Mouse (Mus musculus): ENCODE measurements around the gene Smim6. TPM values are rescaled to one million over a fixed set of nuclear protein-coding genes. Genes with fewer than 3 reads are reported as not detected.

Gene Smim6
- total and polyA plus RNA-seq, 3 experiments: not detected

- DNase-seq: no peak
These were observed 11.1 kb upstream of the Smim6 start for GRCm38 (mm10) chr11:115900561-115901337.

DNA sequence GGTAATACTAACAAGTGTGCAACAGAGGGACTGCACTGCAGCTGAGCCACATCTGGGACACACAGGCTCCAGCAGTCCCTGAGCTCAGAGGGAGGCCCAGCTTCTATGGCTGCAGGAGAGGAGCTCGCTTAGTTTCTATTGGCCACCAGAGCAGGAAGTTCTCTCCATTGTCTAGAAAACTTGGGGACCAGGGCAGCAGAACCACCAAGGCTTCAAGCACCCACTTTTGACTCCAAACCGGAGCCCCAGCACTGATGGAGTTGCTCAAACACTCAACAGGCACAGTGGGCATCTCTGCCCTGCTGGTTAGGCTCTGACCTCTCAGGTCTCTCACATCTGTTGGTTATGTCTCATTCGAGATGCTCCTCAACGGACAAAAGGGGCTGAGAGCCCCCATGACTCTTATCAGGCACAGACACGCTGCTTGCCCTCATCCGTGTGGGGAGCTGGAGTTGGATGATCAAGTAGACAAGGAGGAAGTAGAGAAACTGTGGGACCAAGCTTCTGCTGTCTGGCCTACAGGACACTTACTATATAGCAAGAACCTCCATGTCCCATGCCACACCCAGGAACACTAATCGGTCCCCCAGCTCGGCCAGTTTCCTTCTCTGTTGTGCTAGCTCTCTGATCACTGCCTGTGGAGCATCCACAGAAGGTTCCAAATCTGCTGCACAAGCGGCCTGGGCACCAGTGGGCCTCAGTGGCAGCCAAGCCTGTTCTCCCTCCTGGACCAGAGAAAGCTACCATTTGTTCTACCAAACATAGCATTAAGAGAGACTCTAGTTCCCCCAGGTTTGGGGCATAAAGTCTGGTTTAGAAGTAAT, 10.3 kb upstream of the Smim6 start:
- no peak for DNase-seq

DNA sequence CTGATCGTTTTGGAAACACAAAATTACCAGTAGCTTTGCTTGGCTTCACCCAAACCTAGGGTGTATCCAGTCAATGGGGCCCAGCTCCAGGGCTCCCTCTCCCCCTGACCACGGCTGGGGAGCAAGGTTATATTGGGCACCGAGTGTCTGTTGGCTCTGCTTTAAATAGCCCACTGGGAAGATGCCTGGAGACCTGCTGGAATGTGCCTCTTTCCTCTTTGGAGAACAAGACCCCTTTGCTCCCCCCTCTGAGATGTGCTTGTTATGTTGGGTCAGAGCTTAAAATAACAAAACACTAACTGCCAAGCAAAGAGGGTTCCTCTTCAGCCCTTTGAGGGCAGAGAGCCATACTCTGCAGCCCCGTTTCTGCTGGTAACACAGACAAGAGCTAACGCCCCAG, 9.6 kb upstream of the Smim6 start:
- DNase-seq: no peak

DNA sequence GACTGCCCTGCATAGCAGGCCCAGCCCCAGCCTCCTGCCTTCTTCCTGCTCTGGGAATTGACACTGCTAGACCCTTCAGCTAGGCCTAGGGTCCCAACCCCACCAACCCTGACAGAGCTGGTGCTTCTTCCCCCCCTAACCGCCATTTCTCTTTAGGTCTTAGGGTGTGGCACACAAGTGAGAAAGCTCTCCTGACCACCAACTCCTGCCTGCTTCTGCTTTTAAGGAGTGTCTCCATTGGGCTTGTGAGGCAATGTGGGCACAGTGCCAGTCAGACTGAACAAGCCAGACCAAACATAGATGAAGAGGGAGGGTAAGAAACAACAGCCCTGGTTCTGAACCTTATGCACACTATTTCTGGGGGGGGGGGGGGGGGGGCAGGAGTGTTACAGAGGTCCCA, 9.0 kb upstream of the Smim6 start:
- DNase-seq: no peak

- DNase-seq: no peak
These were observed 8.2 kb upstream of the Smim6 start for GRCm38 (mm10) chr11:115903384-115904230.

GRCm38 (mm10) chr11:115904231-115904955, 7.4 kb upstream of the Smim6 start:
- DNase-seq: no peak

DNA sequence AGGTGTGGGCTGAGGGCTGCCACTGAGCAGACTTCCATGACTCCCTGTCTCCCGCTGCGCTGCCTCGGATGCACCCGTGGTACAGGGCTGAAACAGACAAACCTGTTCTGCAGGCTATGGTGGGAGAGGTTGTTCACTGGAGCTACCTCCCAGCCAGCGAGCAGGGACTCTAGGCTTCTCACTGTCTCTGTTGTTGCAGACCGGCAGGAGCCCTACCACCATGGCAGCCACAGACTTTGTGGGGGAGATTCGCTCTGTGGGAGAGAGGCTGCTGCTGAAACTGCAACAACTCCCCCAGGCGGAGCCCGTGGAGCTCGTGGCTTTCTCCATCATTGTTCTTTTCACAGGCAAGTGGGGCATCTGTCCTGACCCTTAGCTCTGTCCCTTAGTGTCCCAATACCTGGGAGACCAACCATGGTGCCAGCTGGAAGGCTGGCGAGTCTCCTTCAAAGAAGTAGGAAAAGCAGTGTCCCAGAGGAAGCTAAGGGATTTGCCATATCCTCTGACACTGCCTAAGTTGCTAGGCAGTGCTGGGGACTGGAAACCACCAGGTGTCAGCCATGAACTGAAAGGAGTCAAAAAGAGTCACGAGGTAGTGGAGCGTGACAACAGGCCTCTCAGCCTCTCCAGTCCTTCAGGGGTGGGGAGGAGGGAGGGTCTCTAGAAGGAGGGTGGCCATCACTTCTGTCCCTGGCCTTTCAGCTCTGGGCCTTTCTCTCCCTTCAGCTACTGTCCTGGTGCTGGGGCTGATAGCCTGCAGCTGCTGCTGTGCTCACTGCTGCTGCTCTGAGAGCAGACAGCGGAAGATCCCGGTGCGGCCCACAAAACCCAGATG, 6.6 kb upstream of the Smim6 start:
- no peak for DNase-seq

DNA sequence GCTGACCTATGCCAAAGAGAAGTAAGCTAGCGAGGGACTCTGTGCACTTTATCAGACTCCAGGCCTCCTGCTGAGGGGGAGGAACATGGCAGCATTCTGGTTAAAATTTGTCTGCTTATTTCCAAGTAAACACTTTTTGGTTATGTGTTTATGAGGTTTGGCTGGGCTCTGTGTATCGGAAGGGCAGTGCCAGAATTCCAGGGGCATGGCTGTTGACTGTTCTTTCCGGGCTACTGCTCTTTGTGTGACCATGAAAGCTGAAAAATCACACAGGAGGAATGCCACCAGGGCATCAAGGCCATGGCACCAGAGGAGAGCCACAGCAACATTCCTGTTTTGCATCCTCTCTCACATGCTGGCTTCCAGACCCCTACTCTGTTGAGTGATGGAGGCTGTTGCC, 5.7 kb upstream of the Smim6 start:
- DNase-seq: peak; percentile 69

- DNase-seq: no peak
These were observed 5.3 kb upstream of the Smim6 start for GRCm38 (mm10) chr11:115906521-115906920.

DNA sequence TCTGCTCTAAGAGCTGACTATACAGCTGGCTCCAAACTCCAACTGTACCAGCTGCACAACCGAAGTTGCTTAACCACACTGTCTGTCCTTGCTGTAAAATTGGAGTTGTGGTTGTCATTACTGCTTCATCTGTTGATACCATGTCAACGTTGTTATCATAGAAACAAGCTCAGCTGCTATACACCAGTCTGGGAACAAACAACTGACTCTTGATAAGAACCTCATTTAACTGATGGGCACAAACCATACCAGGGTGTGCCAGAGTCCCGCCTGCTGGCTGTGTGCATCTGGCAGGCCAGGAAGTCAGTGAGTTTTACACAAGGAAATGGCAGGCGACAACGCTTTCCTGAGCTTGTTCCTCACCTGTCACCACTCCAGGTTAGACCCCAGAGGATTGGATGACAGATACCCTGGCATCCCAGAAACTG, 669 bp upstream of the Smim6 start:
- DNase-seq: no peak

GRCm38 (mm10) chr11:115916579-115916978, 4.8 kb downstream of the Smim6 start:
- DNase-seq: no peak

DNA sequence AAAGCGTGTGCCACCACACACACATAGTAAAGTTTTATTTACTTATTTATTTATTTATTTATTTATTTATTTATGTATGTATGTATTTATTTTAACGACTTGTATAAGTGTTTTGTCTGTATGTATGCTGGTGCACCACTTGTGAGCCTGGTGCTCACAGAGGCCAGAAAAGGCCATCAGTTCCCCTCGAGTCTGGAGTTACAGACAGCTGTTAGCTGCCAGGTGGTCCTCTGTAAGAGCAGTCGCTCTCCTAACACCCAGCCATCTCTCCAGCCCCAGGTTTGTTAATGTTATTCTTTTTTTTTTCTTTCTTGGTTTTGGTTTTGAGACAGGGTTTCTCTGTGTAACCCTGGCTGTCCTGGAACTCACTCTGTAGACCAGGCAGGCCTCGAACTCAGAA, 6.8 kb downstream of the Smim6 start:
- no peak for DNase-seq

GRCm38 (mm10) chr11:115919073-115919472, 7.3 kb downstream of the Smim6 start:
- DNase-seq: no peak

- no peak for DNase-seq
These were observed 8.4 kb downstream of the Smim6 start for GRCm38 (mm10) chr11:115920110-115920818.

DNA sequence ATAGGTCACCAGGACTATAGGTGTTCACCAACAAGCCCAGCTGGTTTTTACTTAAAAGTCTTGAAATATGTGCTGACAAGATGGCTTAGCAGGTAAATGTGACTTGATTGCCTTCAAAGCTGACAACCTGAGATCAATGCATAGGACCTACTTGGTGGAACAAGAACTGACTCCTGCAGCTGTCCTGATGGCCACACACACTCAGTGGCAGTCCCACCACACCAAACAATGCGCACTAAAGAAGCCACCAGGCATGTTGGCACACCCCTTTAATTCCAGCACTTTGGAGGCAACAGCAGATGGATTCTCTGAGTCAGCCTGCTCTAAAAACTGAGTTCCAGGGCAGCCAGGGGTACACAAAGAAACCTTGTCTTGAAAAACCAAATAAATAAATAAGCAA, 10.2 kb downstream of the Smim6 start:
- no peak for DNase-seq

DNA sequence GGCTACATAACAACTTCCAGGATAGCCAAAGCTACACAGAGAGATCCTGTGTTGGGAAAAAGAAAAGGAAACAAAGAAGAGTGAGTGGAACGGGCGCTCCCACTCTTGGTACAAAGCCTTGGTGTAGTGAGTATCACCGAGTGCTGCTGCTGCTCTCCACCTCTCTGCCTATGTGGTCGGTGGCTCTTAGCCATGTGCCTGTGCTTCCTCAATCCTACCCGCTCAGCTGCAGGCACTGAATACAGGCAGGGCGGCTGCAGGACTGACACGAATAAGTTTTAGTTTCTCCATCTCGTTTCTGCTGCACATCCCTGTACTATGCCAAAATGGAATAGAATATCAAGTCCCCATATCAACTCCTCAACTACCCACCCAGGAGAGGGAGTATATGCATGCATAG, 17.2 kb downstream of the Smim6 start:
- DNase-seq: no peak

DNA sequence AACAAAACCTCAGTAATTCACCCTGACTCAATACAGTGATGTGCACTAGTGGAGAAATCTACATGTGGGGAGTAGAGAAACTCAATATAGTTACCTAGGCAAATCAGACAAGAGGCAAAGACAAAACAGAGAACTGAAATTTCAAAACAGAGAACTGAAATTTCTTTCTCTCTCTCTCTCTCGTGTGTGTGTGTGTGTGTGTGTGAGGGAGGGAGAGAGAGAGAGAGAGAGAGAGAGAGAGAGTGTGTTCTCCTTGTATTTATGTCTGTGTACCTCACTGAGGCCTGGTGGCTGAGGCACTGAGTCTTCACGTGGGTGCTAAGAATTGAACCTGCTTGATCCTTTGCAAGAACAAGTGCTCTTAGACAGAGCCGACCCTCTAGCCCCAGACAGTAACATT, 18.0 kb downstream of the Smim6 start:
- no peak for DNase-seq

- no peak for DNase-seq
These were observed 19.4 kb downstream of the Smim6 start for GRCm38 (mm10) chr11:115931235-115931634.

DNA sequence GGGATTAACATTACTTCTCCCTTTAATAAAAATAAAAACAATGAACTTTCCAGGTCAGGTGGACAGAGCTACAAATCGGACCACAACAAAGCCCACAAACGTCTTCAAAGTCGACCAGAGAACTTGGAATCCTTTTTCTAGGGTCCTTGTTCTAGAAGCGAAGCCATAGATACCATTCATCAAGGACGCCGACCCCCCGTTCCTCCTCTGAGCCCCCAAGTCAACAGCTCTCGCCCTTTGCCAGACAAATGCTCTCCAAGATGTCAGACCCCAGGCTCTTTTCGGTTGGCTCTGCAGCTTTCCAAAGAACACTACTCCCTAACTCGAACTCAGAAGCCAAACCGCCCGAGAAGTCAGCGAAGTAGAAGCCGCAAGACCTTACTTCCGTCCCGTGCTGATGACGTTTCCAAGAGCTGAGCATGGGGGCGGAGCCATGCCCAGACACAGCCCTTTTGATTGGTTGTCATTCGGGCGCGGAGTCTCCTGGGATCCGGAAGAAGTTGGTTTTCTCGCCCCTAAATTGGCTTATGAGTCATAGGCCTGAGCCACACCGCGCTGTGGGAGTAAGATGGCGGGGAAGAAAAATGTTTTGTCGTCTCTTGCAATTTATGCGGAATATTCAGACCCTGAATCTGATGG, 21.4 kb downstream of the Smim6 start, which contains the start of the genes Sap30bp and Recql5:
Gene Sap30bp, plus strand, starts transcription at position 175 of the 639 bp plus-strand sequence.
Gene Recql5, minus strand, starts transcription at position 370 of the 639 bp plus-strand sequence.
- peak; percentile 97 for DNase-seq
